Mouse (Mus musculus) stomach, embryonic 15.5 days (tissue): ENCODE data around the gene Kcnh5. TPM values are rescaled to one million over a fixed set of nuclear protein-coding genes. Genes with fewer than 3 reads are reported as not detected.

Experiments used
- ATAC-seq: fragments of 200-750 bp; cut with Nextera tagmentation; 2 replicates; pipeline ENCODE4 v1.8.0; 2017; ENCODE audit warnings: low read depth, moderate number of reproducible peaks, moderate TSS enrichment; ENCODE audit not compliant: insufficient read depth, low FRiP score
- H3K27ac ChIP-seq: fragments of 300-500 bp; sonication (generic); 2 replicates; pipeline ENCODE4 v1.5.1; 2015; ENCODE audit warnings: mild to moderate bottlenecking, inconsistent platforms
- H3K27me3 ChIP-seq: fragments of 300-500 bp; sonication (generic); replicated peaks from 2 replicates; pipeline ENCODE4 v1.6.1; 2015; ENCODE audit warnings: inconsistent platforms
- H3K36me3 ChIP-seq: fragments of 300-500 bp; sonication (generic); 2 replicates; pipeline ENCODE4 v1.6.1; 2015; ENCODE audit warnings: inconsistent platforms
- H3K4me1 ChIP-seq: fragments of 300-500 bp; sonication (generic); 2 replicates; pipeline ENCODE4 v1.6.1; 2015; ENCODE audit warnings: inconsistent platforms
- H3K4me2 ChIP-seq: fragments of 300-500 bp; sonication (generic); 2 replicates; pipeline ENCODE4 v1.6.1; 2015; ENCODE audit warnings: mild to moderate bottlenecking, inconsistent platforms
- H3K4me3 ChIP-seq: fragments of 300-500 bp; sonication (generic); replicated peaks from 2 replicates; pipeline ENCODE4 v1.5.1; 2015; ENCODE audit warnings: inconsistent platforms
- H3K9ac ChIP-seq: fragments of 300-500 bp; sonication (generic); 2 replicates; pipeline ENCODE4 v1.6.1; 2015; ENCODE audit warnings: inconsistent platforms
- H3K9me3 ChIP-seq: fragments of 300-500 bp; sonication (generic); 2 replicates; pipeline ENCODE4 v1.6.1; 2016; ENCODE audit warnings: inconsistent platforms
- WGBS: fragments of 180-500 bp; shearing (Covaris S2); methylation state at CpG from one replicate; pipeline ENCODE4 v1.1.7; 2015; 5-methylcytosine and 5-hydroxymethylcytosine counted together
- polyA plus RNA-seq: library from polyadenylated mRNA; unstranded; fragments of >200 nt; fragmentation: Nextera tagmentation; extraction: Ambion mirVana; gene quantifications from 2 replicates; pipeline ENCODE4 v1.2.1, GENCODE M21; 2015

Kcnh5 gene
- polyA plus RNA-seq, 1 experiment from 2014 or later: 0.21 TPM

GRCm38 (mm10) chr12:74901331-74901730 lies 275.8 kb downstream of the Kcnh5 start:
- H3K36me3 ChIP-seq: no peaks in the 10 kb centered on the region
- no peak overlapping the region for H3K27ac ChIP-seq
- no peak overlapping the region for H3K4me3 ChIP-seq
- no peak overlapping the region for H3K9ac ChIP-seq
- H3K4me2 ChIP-seq: no peak overlapping the region
- no peaks in the 10 kb centered on the region for H3K27me3 ChIP-seq
- H3K9me3 ChIP-seq: no peaks in the 10 kb centered on the region
- H3K4me1 ChIP-seq: no peaks in the 10 kb centered on the region
- ATAC-seq: no peak
- WGBS: 80% methylated on average over 6 of the region's 6 CpGs

GRCm38 (mm10) chr12:74900777-74901176 lies 276.4 kb downstream of the Kcnh5 start:
- H3K9me3 ChIP-seq: no peaks in the 10 kb centered on the region
- no peak for ATAC-seq
- no peak overlapping the region for H3K4me2 ChIP-seq
- no peak overlapping the region for H3K9ac ChIP-seq
- H3K36me3 ChIP-seq: no peaks in the 10 kb centered on the region
- H3K27me3 ChIP-seq: no peaks in the 10 kb centered on the region
- H3K27ac ChIP-seq: no peak overlapping the region
- no peaks in the 10 kb centered on the region for H3K4me1 ChIP-seq
- H3K4me3 ChIP-seq: no peak overlapping the region

- no peaks in the 10 kb centered on the region for H3K27me3 ChIP-seq
- H3K4me3 ChIP-seq: no peak overlapping the region
- 87% methylated on average over 4 of the region's 4 CpGs for WGBS
- H3K36me3 ChIP-seq: no peaks in the 10 kb centered on the region
- no peak overlapping the region for H3K27ac ChIP-seq
- ATAC-seq: no peak
- H3K4me2 ChIP-seq: no peak overlapping the region
- no peaks in the 10 kb centered on the region for H3K9me3 ChIP-seq
- no peak overlapping the region for H3K9ac ChIP-seq
- H3K4me1 ChIP-seq: no peaks in the 10 kb centered on the region
Measured at GRCm38 (mm10) chr12:74899055-74899454, 278.1 kb downstream of the Kcnh5 start.

DNA sequence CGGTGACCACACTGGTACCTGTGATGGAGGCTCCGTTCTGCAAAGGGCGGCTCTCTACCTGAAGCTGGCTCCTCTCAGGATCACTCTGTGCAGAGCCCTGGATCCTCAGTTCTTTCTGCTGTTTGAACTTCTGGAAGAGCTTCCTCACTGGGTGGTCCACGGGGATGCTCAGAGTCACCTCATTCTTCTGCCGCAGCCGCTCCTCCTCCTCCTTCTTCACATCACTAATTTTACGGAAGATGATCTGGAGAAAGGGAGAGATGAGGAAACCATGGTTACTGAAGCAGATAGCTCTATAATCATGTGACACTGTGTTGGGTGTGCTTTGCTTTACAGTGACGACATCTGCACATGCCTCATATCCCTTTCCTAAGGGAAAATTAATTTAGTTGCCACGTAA lies 278.9 kb downstream of the Kcnh5 start:
- Histone ChIP-seq H3K4me1 (no peaks in the 10 kb centered on the region), H3K27me3 (no peaks in the 10 kb centered on the region), H3K27ac (no peak overlapping the region), H3K9me3 (no peaks in the 10 kb centered on the region), H3K9ac (no peak overlapping the region), H3K36me3 (no peaks in the 10 kb centered on the region), H3K4me3 (no peak overlapping the region), H3K4me2 (no peak overlapping the region)
- 89% methylated on average over 9 of the region's 9 CpGs for WGBS
- ATAC-seq: no peak

DNA sequence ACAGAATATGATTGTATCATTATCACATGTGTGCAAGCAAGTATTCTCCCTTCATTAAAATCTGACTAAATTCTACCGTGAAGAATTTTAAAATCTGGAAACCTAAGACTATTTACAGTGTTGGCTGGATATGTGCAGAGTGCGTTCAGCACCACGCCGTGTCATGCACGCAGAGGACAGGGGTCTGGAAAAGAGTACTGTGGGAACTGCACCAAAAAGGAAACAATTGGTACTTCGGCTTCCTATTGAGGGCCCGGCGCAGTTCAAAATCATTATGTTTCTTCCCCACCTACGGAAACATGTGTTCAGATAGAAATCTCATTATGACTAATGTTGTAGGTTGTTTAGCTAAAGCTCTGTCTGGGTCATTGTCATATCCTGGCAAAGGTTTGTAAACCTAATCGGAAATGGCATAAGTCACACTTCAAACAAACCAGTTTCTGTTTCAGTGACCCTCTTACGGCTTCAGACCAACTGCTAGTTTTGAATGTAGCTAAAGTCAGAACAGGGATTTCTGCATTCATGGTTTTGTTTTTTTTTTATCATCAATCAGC lies 282.2 kb downstream of the Kcnh5 start:
- Histone ChIP-seq H3K9me3 (no peaks in the 10 kb centered on the region), H3K27ac (no peak overlapping the region), H3K4me3 (no peak overlapping the region), H3K4me1 (no peaks in the 10 kb centered on the region), H3K36me3 (no peaks in the 10 kb centered on the region), H3K4me2 (no peak overlapping the region), H3K27me3 (no peaks in the 10 kb centered on the region), H3K9ac (no peak overlapping the region)
- no peak for ATAC-seq
- WGBS: 71% methylated on average over 11 of the region's 11 CpGs

DNA sequence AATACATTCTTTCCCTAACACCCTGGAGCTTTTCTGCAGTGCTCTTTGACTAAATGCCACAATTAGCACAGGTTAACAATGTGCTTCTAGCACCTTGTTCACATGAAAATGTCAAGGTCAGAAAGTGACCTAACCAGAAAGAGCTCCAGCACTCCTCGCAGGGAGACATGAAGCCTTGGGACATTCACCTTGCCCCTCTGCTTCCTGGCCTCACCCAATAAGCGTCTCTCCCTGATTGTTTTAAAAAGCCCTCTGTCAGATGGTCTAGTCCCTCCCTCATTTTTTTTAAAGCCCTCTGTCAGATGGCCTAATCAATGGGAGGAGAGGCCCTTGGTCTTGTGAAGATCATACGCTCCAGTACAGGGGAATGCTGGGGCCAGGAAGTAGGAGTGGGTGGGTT lies 287.7 kb downstream of the Kcnh5 start:
- no peak overlapping the region for H3K4me3 ChIP-seq
- no peaks in the 10 kb centered on the region for H3K4me1 ChIP-seq
- H3K9ac ChIP-seq: no peak overlapping the region
- no peaks in the 10 kb centered on the region for H3K9me3 ChIP-seq
- no peak overlapping the region for H3K27ac ChIP-seq
- no peak for ATAC-seq
- H3K36me3 ChIP-seq: no peaks in the 10 kb centered on the region
- 59% methylated on average over 3 of the region's 3 CpGs for WGBS
- H3K4me2 ChIP-seq: no peak overlapping the region
- H3K27me3 ChIP-seq: no peaks in the 10 kb centered on the region

GRCm38 (mm10) chr12:74887064-74887463 lies 290.1 kb downstream of the Kcnh5 start:
- no peak for ATAC-seq
- H3K4me3 ChIP-seq: no peak overlapping the region
- H3K9me3 ChIP-seq: no peaks in the 10 kb centered on the region
- H3K4me2 ChIP-seq: no peak overlapping the region
- H3K4me1 ChIP-seq: no peaks in the 10 kb centered on the region
- H3K27me3 ChIP-seq: no peaks in the 10 kb centered on the region
- 91% methylated on average over 1 of the region's 1 CpGs for WGBS
- no peaks in the 10 kb centered on the region for H3K36me3 ChIP-seq
- H3K27ac ChIP-seq: no peak overlapping the region
- H3K9ac ChIP-seq: no peak overlapping the region

DNA sequence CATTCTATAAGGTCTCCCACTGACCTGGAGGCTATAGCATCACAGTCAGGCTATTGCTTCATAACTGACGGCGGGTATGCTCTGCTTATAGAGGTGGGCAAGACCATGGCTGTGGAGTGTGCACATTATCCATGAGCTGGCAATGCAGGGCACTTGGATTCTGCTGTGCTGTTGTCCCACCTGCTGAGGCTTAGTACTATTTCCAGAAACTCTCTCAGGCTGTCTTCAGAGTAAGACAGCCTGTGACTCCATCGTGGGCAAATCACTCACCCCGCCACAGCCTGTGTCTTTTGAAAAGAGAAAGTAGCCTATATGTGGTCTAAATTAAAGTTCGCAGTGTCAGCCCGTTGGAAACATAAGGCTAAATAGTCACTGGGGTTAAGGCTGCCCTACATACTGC lies 295.8 kb downstream of the Kcnh5 start:
- Histone ChIP-seq H3K27me3 (no peaks in the 10 kb centered on the region), H3K4me3 (no peak overlapping the region), H3K36me3 (no peaks in the 10 kb centered on the region), H3K9ac (no peak overlapping the region), H3K9me3 (no peaks in the 10 kb centered on the region), H3K27ac (no peak overlapping the region), H3K4me1 (no peaks in the 10 kb centered on the region), H3K4me2 (no peak overlapping the region)
- no peak for ATAC-seq
- 87% methylated on average over 6 of the region's 6 CpGs for WGBS

DNA sequence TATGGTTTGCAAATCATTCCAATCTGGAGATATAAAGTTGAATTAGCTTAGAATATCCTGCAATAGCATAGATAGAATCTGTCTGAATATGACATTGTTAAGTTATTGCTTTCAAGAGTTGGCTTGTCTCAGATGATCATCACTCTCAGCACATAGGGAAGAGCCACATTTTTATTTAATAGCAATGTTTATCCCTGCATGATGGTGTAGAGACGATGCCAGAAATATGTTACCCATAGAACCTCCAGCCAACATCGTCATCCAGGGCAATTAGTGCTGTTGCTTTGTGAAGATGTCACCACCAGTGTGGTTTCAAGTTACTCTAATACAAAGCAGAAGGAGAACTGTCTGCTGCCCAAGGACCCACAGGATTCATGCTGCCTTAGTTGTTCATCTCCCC lies 321.5 kb downstream of the Kcnh5 start:
- H3K9ac ChIP-seq: no peak overlapping the region
- no peaks in the 10 kb centered on the region for H3K4me1 ChIP-seq
- WGBS: 58% methylated on average over 2 of the region's 2 CpGs
- no peaks in the 10 kb centered on the region for H3K36me3 ChIP-seq
- ATAC-seq: no peak
- H3K9me3 ChIP-seq: no peaks in the 10 kb centered on the region
- H3K4me3 ChIP-seq: no peak overlapping the region
- H3K27ac ChIP-seq: no peak overlapping the region
- no peak overlapping the region for H3K4me2 ChIP-seq
- H3K27me3 ChIP-seq: no peaks in the 10 kb centered on the region

DNA sequence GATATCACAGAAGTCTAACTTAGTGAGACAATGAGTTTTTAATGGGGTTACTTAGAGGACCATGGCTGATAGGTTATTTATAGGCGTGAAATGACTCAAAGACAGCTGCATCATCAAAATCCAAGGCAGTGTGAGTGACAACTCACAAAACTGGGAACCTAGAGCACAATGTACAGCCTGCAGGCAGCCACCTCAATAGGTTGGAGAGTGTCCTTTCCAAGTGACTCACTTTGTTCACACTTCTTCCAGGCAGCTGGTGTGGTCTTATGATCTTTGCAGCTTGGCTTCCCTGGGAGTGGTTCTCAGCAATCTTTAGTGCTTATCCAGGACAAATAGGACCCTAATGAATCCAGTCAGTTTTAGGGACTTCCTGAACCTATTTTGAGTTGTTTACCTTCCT lies 322.9 kb downstream of the Kcnh5 start:
- Histone ChIP-seq H3K4me1 (no peaks in the 10 kb centered on the region), H3K27me3 (no peaks in the 10 kb centered on the region), H3K4me3 (no peak overlapping the region), H3K9me3 (no peaks in the 10 kb centered on the region), H3K36me3 (no peaks in the 10 kb centered on the region), H3K27ac (no peak overlapping the region), H3K9ac (no peak overlapping the region), H3K4me2 (no peak overlapping the region)
- no peak for ATAC-seq
- 67% methylated on average over 1 of the region's 1 CpGs for WGBS

DNA sequence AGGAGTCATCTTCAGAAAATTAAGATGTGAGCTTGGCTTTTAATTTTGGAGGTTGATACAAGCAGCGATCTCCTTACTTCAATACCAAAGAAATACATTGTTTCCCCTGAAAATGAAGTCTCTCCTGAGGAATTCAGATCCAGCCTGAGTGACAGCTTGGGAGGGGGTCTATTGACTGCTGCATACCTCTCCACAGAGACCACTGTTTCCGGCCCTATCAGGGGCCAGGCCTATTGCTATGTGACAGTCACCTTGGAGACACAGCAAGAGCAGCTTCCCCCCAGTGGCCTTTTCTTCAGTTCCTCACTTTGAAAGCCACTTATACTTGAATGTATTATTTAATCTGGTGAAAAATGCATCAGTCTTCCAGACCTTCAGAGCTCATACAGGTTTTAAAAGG lies 326.8 kb downstream of the Kcnh5 start:
- Histone ChIP-seq H3K27me3 (no peaks in the 10 kb centered on the region), H3K9ac (no peak overlapping the region), H3K9me3 (no peaks in the 10 kb centered on the region), H3K4me3 (no peak overlapping the region), H3K4me1 (no peaks in the 10 kb centered on the region), H3K36me3 (no peaks in the 10 kb centered on the region), H3K27ac (no peak overlapping the region), H3K4me2 (no peak overlapping the region)
- ATAC-seq: no peak
- 59% methylated on average over 2 of the region's 2 CpGs for WGBS

DNA sequence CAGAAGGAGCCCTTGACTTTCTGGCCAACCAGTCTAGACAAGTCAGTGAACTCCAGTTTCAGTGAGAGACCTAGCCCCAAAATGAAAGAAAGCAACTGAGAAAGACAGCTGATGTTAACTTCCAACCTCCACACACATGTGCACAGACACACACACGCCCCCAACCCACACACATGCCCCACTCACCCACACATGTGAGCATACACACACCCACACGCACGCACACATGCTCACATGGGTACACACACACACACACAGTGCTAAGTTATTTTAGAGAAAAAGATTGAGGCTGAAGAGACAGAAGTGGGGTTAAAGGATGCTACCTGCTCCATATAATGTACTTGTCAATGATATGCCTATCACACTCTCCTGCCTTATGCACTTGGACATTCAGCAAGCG lies 327.2 kb downstream of the Kcnh5 start:
- Histone ChIP-seq H3K36me3 (no peaks in the 10 kb centered on the region), H3K9me3 (no peaks in the 10 kb centered on the region), H3K9ac (no peak overlapping the region), H3K4me1 (no peaks in the 10 kb centered on the region), H3K4me2 (no peak overlapping the region), H3K27ac (no peak overlapping the region), H3K27me3 (no peaks in the 10 kb centered on the region), H3K4me3 (no peak overlapping the region)
- no peak for ATAC-seq
- 78% methylated on average over 4 of the region's 4 CpGs for WGBS

DNA sequence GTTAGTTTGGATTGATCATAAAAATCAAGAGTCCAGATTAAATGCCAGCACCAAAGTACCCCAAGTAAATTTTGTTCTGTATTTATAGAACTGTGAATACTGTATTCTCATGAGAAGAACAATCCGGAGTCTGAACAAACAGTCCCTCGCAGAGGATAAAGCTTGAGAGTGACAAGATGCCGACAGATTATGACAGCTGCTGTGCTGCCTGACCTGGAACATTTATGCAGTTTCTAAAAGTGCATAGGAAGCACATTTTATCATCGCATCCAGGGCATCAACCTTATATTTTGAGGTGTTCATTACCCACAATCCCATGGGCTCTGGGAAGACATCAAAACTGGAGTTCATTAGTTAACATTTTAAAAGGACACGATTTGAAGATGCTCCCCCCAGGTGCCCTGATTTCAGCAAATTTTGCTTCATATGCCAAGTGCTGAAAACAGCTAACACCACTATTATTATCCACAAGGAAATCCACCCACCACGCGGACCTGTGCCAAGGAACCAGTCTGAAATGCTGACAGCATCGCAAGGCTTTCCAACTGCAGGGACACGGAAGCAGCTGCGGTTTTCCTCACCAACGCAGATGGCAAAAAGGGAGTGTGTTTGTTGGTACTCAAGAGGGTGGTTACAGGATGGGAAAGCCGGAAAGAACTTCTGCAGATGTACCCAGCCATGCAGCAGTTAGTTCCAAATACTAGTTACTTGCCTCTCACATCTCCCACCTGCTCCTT lies 328.4 kb downstream of the Kcnh5 start:
- 85% methylated on average over 12 of the region's 12 CpGs for WGBS
- H3K4me3 ChIP-seq: no peak overlapping the region
- no peaks in the 10 kb centered on the region for H3K4me1 ChIP-seq
- no peak overlapping the region for H3K9ac ChIP-seq
- ATAC-seq: no peak
- H3K36me3 ChIP-seq: no peaks in the 10 kb centered on the region
- no peaks in the 10 kb centered on the region for H3K9me3 ChIP-seq
- no peak overlapping the region for H3K4me2 ChIP-seq
- H3K27me3 ChIP-seq: no peaks in the 10 kb centered on the region
- no peak overlapping the region for H3K27ac ChIP-seq
